Mouse (Mus musculus): ENCODE measurements around the gene Gosr2.

DNA sequence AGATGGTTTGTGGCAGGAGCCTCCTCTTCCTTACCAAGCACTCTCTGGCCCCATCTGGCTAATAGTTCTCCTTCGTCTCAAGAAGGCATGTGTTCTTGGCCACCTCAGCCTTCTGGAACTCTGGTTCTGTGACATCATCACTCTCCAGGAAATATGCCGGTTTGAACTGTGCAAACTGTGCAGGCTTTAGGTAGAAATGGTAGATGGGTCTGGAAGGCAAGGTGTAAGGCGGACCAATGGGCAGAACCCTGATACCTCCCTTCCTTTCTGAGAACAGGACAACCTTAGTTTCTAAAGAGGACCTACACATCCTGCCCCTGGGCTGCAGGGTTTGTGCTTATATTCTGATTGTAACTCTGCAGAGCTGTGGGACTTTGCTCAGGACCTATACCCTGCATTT, 58.9 kb downstream of the Gosr2 start, which contains the start of gene Lyzl6:
- TF ChIP-seq GATA1 (IDR thresholded peaks at IDR 0.05; ENCODE audit: low read length): no peak
- TF ChIP-seq TAL1 (IDR thresholded peaks at IDR 0.05; ENCODE audit: low read length): no peak
